Mouse (Mus musculus) heart, postnatal 36 days (tissue): ENCODE data around the gene B4galnt3. TPM values are rescaled to one million over a fixed set of nuclear protein-coding genes. Genes with fewer than 3 reads are reported as not detected.

Experiments used
- DNase-seq, 2 experiments: peaks; one replicate each; pipeline ENCODE4 v3.0.0; 2021 to 2022
- intact Hi-C: fragments of 180-260 bp; cut with DNase I; formaldehyde crosslinking; loops from one replicate; pipeline ENCODE4 v1.15.1; 2025
- total RNA-seq, 2 experiments: library from RNA; stranded (reverse); gene quantifications; 2 replicates each; pipeline ENCODE4 v1.2.3; 2021

Gene B4galnt3
- total RNA-seq, 2 experiments from 2014 or later: 0.27 to 0.39 TPM

GRCm38 (mm10) chr6:120275301-120275700 lies 19.1 kb downstream of the B4galnt3 start:
- intact Hi-C loops: no loop called here

GRCm38 (mm10) chr6:120274887-120275286 lies 19.5 kb downstream of the B4galnt3 start:
- DNase-seq: peak; percentile 28 to 50
- intact Hi-C loops: no loop called here

More at GRCm38 (mm10) chr6:120275301-120275700, 19.1 kb downstream of the B4galnt3 start:
- no peak for DNase-seq

- no peak for DNase-seq
- intact Hi-C loops: no loop called here
These were observed 20.2 kb downstream of the B4galnt3 start for GRCm38 (mm10) chr6:120274181-120274580.

GRCm38 (mm10) chr6:120264151-120264550 lies 30.2 kb downstream of the B4galnt3 start:
- intact Hi-C loops: no loop called here
- DNase-seq: no peak

GRCm38 (mm10) chr6:120263608-120264007 lies 30.8 kb downstream of the B4galnt3 start:
- intact Hi-C loops: no loop called here
- DNase-seq: no peak

GRCm38 (mm10) chr6:120262886-120263531 lies 31.4 kb downstream of the B4galnt3 start:
- no peak for DNase-seq
- intact Hi-C loops: no loop called here

- DNase-seq: no peak
- intact Hi-C loops: no loop called here
These were observed 34.9 kb downstream of the B4galnt3 start for GRCm38 (mm10) chr6:120259481-120259880.

GRCm38 (mm10) chr6:120256431-120256935 lies 37.9 kb downstream of the B4galnt3 start:
- DNase-seq: no peak
- intact Hi-C loops: no loop called here

GRCm38 (mm10) chr6:120255701-120256100 lies 38.7 kb downstream of the B4galnt3 start:
- no peak for DNase-seq
- intact Hi-C loops: no loop called here

- intact Hi-C loops: no loop called here
- no peak for DNase-seq
These were observed 39.2 kb downstream of the B4galnt3 start for GRCm38 (mm10) chr6:120255144-120255543.

- intact Hi-C loops: no loop called here
- no peak for DNase-seq
These were observed 39.7 kb downstream of the B4galnt3 start for GRCm38 (mm10) chr6:120254640-120255039.

GRCm38 (mm10) chr6:120252741-120253140 lies 41.6 kb downstream of the B4galnt3 start:
- intact Hi-C loops: no loop called here
- DNase-seq: no peak

- no peak for DNase-seq
- intact Hi-C loops: no loop called here
These were observed 43.3 kb downstream of the B4galnt3 start for GRCm38 (mm10) chr6:120251010-120251409.

GRCm38 (mm10) chr6:120249831-120250230 lies 44.5 kb downstream of the B4galnt3 start:
- intact Hi-C loops: no loop called here
- DNase-seq: no peak

GRCm38 (mm10) chr6:120246676-120247075 lies 47.7 kb downstream of the B4galnt3 start:
- no peak for DNase-seq
- intact Hi-C loops: no loop called here

- intact Hi-C loops: no loop called here
- no peak for DNase-seq
These were observed 51.1 kb downstream of the B4galnt3 start for GRCm38 (mm10) chr6:120243250-120243649.

GRCm38 (mm10) chr6:120242530-120242929 lies 51.8 kb downstream of the B4galnt3 start:
- DNase-seq: no peak
- intact Hi-C loops: no loop called here

GRCm38 (mm10) chr6:120241453-120241852 lies 52.9 kb downstream of the B4galnt3 start:
- DNase-seq: no peak
- intact Hi-C loops: no loop called here

- no peak for DNase-seq
- intact Hi-C loops: no loop called here
These were observed 53.9 kb downstream of the B4galnt3 start for GRCm38 (mm10) chr6:120240461-120240860.

GRCm38 (mm10) chr6:120235874-120236273 lies 58.5 kb downstream of the B4galnt3 start:
- intact Hi-C loops: no loop called here
- DNase-seq: no peak

- intact Hi-C loops: no loop called here
- DNase-seq: no peak
These were observed 61.5 kb downstream of the B4galnt3 start for GRCm38 (mm10) chr6:120232885-120233284.

GRCm38 (mm10) chr6:120230441-120230840 lies 63.9 kb downstream of the B4galnt3 start:
- DNase-seq: no peak
- intact Hi-C loops: no loop called here

- intact Hi-C loops: no loop called here
These were observed 64.6 kb downstream of the B4galnt3 start for GRCm38 (mm10) chr6:120229806-120230205.

More at GRCm38 (mm10) chr6:120229806-120230205, 64.6 kb downstream of the B4galnt3 start:
- DNase-seq: no peak
